Mouse (Mus musculus) frontal cortex, adult (tissue): ENCODE data around the gene Mob3c.
A peak's percentile ranks its signal among the peaks of the same experiment; 100 is the strongest.

ENCODE experiments used
- ATAC-seq: cut with Nextera tagmentation; 2 replicates; pipeline ENCODE4 v1.9.2; 2017; ENCODE audit warnings: mild to moderate bottlenecking, moderate library complexity, mixed read lengths; ENCODE audit not compliant: low TSS enrichment

Gene Mob3c

DNA sequence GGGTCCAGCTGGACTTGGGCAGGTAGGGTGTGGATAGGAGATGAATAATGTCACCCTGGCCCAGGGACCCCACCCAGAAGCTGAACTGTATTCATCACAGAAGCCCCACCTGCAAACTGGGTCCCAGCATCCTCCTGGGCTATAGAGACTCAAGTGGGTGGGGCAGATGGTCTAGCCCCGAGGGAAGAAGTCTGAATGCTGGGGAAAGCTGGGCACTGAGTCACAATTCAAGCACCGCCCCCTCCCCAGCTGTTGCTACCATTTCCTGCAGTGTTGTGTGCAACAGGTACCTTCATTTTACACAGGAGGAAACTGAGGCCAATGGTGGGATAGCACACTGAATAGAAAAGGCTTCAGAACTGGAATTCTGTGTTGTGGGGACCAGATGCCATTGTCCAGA, 4.1 kb downstream of the Mob3c start:
- ATAC-seq, result no peak

DNA sequence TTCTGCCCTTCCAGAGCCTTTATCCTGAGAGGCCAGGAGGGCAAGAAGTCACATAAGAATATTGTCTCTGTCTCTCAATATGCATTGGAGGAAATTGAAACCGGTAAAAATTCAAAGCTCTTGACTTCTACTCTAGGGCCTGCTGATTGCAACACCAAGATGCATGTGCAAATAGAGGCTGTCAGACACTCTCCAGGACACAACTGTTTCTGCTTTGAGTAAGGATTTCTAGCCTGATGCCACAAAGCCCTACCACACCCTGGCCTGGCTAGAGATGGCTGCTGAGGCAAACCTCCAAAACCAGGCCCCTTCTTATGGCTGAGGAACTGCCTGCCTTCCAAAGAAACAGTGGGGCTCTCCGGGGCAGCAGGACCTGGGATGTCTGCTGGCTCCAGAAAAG, 7.7 kb downstream of the Mob3c start:
- no peak for ATAC-seq

DNA sequence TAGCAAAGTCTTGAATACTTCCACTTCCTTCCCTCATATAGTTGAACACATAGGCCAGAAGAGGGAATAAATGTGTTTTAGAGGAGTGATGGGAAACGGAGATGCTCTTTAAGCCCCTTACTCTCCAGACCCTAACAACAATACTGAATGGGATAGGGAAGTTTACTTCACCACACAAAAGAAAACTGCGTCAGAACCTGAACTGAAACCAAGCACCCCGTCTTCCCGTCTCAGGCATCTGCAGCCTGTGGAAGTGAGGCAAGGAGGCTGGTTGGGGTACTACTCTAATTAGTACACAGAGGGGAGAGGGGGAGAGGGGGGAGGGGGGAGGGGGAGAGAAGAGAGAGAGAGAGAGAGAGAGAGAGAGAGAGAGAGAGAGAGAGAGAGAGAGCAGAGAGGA, 10.3 kb downstream of the Mob3c start:
- ATAC-seq, result no peak

DNA sequence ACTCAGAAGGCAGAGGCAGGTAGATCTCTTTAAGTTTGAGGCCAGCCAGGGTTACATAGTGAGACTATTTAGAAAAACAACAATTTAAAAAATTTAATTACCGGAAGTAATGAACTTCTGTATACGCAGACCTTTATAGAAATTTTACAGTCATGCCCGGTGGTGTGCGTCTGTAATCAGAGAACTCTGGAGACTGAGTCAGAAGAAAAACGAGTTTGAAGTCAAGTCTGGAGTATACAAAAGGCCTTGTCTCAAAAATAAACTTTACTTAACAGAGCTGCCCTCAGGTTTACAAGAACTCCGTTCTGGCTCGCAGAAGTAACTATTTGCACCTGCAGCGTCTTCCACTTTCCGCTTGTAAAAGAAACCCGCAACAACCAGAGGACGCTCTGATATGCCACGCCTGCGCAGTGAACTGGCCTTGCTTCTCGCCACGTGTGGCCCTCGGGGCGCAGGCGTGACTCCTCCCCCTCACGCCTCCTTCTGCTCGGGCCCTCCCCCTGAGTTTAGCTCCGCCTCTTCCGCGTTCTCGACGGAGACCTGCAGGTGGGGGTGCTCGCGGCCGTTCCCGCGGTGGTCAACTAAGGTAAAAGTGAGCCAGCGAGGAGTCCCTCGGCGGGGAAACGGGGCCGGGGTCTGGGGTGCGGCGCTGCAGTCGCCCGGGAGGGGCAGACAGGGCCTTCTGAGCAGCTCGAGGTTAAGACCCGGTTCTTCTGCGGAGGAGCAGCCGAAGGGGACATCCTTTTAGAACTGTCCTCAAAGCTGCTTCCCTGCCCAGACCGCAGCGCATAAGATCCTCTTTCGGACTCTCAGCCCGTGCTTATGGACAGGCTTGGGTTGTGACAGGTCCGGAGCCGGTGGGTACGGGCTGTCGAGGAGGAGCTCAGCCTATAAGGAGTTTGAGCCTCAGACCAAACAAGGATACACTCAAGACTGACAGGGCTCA, 11.1 kb downstream of the Mob3c start, which contains the start of gene Mknk1:
Gene Mknk1, plus strand, starts transcription at position 503 of the 946 bp plus-strand sequence.
- peak; percentile 97 for ATAC-seq

DNA sequence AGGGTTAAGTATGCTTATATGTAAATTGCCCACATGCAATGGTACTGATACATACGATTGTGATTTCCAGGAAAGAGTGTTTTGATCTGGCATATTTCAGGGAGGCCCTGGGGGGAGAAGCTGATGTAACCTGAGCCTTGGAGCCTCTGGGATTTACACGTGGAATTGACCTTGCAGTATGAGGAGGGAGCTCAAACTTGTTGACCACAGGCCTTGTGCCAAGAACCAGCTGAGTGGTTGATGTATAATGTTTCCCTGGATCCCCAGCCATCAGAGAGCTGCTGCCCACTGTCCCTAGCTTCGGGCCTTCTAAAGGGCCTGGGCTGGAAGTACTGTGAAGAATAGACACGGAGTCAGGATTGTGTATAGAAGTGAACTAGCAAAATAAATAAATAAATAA, 12.1 kb downstream of the Mob3c start:
- no peak for ATAC-seq

DNA sequence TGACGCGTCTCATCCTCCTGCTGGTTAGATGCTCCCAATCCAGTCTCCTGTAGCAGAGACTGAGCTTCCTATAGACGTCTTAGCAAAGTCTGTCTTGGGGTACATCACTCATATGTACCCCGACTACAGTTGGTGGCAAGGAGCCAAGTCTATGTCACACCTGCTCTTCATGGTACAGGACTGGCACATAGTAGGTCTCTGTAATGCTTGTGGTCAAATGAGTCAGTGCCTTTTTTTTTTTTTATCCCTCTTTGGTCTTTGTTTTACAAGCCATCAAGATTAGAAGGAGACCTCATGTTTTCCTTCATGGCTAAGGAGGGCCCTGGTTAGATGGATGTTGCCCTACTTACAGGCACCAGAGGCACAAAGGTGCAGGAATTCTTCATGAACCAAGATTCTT, 12.9 kb downstream of the Mob3c start:
- no peak for ATAC-seq

DNA sequence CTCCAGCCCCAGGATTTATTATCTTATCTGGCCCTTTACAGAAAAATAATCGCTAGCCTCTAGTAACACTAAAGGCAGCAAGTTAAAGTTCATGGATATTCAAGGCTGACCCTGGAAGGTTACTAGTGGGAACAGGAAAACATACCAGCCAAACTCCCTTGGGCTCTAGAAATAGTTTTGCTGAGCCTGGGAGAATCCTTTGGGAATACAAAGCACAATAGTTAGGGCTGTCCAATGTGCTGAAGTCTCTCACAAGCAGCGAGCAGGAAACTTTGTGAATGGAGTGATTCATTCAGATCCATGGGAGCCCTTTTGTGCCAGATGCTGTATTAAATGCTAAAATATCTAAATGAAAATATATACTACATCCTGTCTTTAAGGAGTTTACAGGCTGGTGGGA, 18.8 kb downstream of the Mob3c start:
- ATAC-seq, result no peak

DNA sequence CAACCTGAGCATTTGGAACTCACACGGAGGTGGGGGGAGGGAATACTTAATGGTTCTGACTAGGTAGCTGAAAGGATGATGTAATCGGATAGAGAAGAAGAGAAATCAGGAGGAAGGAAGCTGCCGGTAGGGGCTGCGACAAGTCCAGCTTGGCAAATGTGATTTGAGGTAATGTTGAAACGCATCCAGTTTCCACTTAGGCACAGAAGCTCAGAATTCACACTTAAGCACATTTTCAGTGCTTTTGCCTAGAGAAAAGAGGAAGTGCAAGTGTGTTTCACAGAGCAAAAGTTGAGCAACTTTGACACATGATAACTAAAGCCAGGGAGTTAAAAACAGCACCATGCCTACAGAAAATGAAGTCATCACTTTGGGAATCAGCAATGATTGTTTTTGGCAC, 19.5 kb downstream of the Mob3c start:
- ATAC-seq, result peak; percentile 79

DNA sequence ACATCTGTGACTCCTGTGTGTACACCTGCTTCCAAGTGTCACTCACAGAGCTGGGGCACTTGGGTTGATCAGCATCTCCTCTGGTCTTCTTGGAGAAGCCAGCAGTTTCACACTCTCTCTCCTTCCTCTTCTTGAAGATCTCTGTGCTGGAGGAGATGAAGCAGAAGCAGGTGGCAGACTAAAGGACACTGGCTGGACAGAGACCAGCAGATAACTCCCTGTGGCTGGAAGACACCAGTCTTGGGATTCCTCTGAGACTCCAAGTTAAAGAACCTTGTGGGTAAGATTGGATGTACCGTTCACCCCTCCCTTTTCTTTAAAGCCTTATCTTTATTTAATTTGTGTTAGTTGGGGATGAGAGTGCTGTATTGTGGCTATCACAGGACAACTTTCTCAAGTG, 20.2 kb downstream of the Mob3c start:
- ATAC-seq, result 0 out of 2 replicates have a peak, but pooled peaks have one; percentile 18

DNA sequence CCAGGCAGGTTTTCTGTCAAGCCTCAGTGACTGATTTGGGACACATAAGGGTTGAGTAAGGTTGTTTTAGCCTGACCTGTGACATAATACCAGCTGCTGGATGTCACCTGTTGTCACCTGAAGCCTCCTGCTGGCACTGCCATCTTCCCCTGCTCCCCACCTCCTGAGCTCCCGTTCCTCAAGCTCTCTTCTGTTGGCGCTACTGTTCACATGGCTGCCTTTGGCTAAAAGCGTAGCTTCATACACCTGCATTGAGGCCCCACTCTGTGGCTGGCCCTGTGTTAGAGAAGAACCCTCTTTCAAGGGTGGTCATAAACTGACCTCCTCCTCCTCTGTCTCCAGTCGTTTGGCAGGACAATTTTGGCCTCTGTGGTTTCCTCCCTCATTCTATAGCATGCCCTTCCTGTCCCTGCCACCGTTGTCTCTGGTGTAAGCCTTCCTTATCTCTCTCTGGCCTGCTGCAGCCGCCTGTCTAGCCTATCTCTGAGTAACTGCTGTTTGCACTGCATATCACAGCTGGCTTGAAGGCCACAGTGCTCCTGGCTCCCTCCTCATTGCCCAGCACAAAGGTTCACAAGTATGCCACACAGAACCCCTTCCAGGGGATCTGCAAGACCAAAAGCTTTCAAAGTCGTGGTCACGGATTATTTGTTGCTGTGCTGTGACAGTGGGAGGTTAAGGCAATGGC, 21.2 kb downstream of the Mob3c start:
- no peak for ATAC-seq

DNA sequence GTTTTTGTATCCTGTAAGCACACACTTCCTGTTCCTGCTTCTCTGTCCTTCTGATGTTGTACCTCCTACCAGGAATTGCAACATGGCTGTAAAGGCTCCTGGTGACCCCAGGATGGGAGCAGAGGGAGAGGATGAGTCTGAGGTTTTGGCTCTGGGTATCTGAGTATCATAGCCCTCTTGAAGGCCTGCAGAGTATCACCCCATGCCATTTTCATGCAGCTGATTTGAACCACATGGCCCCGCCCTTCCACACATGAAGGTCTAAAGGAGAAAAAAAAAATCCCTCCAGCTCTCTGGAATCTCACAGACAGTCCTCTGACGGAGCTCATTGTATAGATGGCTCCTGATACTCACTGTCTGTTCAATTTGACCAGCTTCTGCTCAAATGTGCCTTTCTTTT, 22.2 kb downstream of the Mob3c start:
- no peak for ATAC-seq

DNA sequence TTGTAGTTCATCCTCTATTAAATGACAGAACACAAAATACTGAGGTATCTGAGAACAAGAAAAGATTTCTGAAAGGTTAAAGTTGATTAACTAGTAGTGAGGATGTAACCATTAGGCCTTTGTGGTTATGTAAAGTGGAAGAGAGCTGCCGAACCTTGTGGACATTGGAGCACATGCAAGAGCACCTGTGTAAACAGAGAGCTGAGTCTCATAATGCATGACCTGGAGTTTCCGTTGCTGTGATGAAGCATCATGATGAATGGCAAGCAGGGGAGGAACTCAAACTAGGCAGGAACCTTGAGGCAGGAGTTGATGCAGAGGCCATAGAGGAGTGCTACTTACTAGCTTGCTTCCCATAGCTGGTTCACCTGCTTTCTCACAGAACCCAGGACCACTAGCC, 22.7 kb downstream of the Mob3c start:
- no peak for ATAC-seq

DNA sequence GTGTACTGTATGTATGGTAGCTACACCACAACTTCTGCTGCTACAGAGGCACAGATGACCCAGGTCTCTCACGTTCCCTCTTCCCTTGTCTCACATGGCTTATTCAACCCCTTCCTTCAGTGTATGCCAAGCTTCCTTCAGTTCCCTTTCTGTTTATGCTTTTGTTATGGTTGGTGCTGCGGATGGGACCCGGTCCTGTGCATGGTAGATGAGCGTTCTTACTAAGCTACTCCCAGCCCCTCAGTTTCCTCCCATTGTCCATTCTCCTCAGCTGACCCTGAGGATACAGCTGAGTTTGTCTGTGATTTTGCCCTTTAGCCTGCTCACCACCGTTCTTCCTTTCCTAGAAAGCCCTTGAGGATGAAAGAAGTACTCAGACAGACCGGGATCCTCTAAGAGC, 23.7 kb downstream of the Mob3c start:
- no peak for ATAC-seq

DNA sequence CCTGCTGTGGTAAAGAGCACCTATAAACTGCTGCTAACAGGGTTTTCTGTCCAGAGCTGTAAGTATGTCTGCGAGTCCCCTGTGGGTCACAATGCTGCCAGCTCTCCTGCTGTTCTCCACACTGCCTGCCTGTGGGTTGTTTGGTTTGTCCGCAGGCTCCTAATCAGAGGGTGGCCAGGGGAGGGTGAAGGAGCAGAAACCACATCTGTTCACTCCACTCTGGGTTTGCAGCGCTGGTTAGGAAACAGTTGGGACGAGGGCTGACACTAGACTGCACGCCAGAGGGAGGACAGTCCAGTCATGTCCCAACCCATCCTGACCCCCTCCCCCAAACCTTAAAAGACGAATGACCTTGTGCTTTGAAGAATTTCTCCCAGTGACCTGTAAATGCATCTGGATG, 27.2 kb downstream of the Mob3c start:
- no peak for ATAC-seq

DNA sequence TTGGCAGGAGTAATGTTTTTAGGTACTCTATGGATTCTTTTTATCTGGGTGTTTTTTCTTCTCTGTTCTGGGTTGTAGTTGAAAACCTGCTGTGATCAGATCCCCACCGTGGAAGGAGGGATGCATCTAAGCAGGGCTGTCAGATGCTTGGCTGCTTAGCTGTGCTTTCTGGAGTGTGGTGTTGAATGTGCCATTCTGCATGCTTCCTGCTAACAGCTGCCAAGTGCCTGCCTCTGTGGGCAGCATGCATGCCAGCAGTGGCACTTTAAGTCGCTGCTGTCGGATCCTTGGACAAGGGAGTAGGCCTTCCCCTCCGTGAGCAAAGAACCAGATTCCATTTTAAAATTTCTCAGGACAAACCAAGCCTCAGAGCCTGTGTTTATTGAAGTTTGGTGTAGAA, 27.7 kb downstream of the Mob3c start:
- peak; percentile 91 for ATAC-seq

DNA sequence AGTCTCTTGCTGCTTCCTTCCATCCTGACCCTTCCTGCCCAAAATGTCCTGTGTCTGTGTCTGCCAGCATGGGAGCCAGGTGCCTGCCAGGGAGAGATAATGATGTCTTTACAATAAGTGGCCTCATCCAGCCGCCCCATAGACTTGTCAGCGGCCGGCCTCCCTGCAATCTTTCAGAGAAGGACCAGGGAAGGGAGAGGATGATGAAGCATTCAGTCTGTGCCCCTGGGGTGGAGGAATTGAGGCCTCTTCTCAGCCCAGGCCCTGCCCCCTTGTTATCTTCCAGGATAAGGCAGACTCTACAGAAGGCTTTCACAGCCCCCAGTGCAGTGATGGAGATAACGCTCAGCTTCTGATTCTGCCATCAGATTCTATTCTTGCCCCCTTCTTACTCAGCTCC, 28.4 kb downstream of the Mob3c start:
- no peak for ATAC-seq

DNA sequence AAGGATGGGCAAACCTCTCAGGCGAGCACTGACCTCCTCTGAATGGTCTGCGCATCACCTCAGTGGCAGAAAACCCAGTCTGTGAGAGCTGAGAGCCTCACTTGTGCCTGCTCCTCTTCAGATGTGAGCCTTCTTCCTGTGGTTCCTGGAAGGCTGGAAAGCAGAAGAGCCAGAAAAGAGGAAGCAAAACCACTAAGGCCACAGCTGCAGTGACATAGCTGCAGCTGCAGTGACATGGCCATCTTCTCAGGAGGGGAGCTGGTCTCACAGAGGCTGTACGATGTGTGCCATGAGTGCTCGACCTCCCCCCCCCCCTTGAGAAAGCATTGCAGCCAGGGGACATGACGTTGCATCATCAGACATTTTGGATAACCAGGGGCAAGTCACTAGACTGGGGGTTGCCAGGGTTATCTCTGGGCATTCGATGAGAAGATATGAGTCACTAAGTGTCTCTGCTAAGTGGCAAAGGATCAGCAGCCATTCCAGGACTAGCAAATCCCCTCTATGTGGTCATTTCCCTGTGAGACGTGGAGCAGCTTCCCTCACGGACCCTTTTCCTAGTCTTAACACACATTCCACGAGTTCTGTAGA, 29.5 kb downstream of the Mob3c start:
- ATAC-seq, result no peak

DNA sequence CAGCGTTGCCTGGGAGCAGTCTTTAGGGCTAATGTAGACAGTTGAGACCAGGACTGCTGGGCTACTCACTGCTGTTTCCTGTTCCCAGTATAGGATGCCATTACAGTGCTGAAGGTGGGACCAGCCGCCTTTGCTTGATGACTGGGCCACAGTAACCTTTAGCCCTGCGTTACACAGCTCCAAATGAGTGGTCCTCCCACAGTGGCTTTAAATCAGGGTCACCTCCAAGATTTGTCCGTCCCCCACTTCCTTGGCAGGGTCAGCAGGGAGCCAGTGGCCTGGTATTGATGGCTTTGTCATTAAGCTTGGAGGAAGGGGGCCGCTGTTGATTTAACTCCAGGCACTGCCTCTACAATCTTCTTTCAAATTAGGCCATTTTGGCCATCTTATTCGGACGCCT, 35.5 kb downstream of the Mob3c start:
- ATAC-seq, result no peak

DNA sequence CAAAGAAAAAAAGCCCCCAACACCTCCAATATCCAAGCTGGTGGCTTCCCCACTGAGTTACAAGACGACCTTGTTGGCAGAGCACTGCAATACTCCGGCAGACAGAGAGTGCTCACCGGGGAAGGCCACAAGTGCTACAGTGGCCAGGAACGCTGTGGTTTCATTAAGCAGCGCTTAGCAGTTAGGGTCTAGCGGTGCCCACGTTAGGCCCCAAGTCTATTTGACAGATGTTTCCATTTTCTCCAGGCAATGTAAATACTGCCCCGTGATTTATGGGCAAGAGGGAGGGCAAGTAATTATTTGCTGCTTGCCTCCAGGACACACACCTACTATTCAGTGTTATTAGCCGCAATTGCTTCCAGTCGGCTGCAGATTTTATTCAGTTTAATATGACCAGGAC, 36.0 kb downstream of the Mob3c start:
- ATAC-seq, result no peak

DNA sequence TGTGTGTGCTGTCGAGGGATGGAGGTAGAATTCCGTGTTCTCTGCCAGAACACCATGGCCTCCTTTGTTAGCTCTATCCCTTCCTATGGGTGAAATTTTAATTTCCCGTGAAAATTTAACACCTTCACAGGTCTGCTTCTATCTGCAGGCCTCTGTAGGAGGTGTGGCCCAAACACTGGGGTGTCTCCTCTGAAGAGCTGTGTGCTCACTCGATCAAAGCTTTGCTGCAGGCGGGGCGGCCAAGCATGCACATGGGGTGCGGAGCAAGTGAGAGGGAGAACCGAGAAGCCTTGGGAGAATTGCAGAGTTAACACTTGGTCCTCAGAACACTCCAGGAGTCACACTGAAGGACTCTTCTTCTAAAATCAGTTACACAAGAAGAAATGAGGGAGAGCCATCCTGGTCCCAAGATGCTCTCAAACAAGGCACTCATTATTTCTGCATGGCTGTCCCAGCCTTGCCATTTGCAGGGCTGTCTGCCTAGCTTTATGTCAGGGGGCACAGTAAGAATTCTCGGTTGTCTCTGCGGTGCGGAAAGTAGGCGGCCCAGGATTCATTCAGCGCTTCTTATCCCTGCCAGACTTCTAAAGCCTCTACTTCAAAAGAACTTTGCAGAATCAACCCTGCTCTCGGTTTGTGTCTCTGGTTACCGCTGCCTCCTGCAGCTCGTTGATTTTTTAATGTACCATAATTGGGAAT, 41.8 kb downstream of the Mob3c start:
- peak; percentile 95 for ATAC-seq

DNA sequence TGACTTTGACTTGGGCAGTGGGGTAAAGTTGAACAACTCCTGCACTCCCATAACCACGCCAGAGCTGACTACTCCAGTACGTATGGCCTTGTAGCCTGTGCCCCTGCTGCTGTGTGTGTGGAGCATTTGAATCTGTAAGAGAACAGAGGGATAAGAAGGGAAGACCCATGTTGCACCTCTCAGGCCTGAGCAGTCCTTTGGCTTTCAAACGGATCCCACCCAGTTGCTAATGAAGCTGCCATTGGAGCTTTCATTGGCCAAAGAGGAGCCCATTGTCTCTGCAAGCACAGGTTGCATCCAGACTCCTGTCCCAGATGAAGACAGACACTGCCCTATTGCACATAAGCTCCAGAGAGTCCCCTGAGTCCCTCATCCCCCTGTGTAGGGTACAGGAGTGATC, 45.3 kb downstream of the Mob3c start:
- no peak for ATAC-seq

DNA sequence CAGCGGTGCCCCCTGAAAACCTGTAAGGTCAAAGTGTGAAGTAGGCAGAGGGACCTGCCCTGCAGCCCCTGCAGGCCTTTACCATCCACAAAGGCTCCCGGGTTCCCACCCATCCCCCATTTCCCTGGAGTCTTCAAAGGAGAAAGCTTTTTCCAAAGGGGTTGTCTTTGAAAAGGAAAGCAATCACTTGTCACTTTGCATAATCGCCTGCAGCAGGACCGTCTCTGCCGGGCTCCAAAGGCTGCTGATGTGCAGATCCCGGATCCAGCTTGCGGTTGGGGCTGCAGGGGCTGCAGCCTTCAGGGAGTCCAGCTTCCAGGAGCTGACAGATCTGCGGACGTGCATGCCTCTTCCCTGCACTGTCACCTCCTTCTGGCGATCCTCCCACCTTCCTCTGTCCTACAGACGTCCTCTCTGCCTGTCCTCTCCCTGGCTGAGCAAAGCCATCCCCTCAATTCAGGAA, 50.4 kb downstream of the Mob3c start:
- ATAC-seq, result peak; percentile 55; the same call in 1 of the 2 replicates
